Mouse (Mus musculus) left cerebral cortex, adult 11 months (tissue): Measurements from ENCODE around the gene Fyn.

ENCODE experiments used
- DNase-seq: peaks from one replicate; pipeline ENCODE4 v3.0.0; 2022; ENCODE audit warnings: low spot score

Gene Fyn

GRCm38 (mm10) chr10:39612633-39612988 is 244.0 kb downstream of the Fyn start, which contains the start of gene Traf3ip2:
Gene Traf3ip2 (plus strand): TSS chr10:39612934.
- DNase-seq: no peak

- no peak for DNase-seq
These were observed 244.6 kb downstream of the Fyn start for GRCm38 (mm10) chr10:39612989-39613831.

DNA sequence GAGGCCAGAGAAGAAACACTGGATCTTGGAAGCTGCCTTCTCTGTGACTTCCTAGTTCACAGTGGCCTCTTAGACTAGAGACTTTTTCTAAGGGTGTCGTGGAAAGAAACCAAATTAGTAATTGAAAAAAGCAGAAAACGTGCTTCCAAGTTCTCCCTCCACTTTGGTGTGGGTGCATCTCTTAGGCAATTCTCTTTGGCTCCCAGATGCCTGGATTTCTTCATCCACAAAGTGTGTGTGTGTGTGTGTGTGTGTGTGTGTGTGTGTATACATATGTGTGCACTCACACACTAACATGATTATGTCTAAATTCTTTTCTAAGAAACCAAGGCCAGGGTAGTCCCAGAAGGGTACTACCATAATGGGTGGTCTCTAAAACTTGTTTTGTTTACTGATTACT is 245.3 kb downstream of the Fyn start:
- DNase-seq: no peak

DNA sequence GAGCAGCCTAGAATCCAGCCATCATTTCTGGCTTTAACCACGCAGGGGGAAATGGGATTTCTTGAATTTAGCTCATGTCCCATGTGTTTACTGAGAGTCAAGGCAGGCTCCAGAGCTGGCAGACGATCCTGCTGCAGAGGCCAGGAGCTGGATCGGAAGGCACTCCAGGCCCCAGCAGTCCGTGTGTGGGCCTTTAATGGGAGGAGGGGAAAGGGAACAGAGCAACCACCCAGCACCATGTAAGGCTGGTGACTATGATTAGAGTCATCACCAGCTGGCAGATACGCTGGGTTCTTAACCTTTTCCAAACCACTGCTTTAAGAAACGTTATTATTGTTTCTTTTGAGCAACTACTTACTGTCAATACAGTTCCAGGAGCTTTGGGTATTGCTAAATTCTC is 246.0 kb downstream of the Fyn start:
- no peak for DNase-seq
